8 mouse cellular contexts compared by ENCODE assay signal in the genomic region with DNA sequence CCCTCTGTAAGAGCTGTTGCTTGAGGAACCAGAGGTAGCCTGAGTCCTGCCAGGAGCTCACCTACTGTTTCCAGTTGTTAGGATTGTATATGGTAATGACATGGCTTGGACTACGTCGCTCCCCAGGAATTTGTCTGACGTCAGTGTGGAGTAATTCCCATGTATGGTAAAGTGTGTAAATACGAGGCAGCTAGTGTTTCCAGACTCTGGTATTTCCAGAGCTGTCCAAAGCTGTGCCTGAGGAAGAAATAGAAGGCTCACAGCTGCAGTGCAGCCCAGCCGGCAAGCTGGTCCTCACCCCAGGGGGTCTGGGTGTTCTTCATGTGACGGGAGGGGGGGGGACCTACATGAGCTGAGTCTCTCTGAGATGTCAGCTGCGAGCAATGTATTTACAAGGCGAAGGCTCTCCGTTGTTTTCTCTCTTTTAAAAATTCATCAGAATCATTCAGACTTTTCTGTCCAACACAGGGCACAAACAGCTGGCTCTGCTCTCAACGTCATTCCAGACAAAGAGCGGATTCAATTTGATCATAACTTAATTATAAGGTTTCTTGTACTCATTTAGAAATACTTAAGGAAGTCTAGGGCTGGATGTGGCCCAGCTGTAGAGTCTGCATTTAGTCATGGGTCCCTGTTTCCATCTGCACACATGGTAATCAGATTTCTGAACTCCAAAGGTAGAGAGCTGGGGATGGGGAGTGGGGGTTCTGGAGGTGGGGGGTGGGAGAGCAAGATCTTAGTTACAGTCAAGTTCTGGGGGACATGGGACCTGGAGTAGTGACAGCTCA. TPM values are rescaled to one million over a fixed set of nuclear protein-coding genes. Genes with fewer than 3 reads are reported as not detected.
DNase-seq lines count a peak whose midpoint lies in the region; TF ChIP-seq lines count a peak whose summit lies in the region.

No protein-coding gene starts in this region.

- intact Hi-C loops in heart, postnatal 10 days (cut with DNase I), result no loop called here
- intact Hi-C loops in gastrocnemius, postnatal 14 days (cut with DNase I; ENCODE audit: low total_unique reads), result no loop called here

- H3K79me2 ChIP-seq in C2C12 (ENCODE audit: control insufficient read depth, insufficient read depth), result peaks cover 76% of the 10 kb centered on the region

- H3ac ChIP-seq in C2C12 (ENCODE audit: control insufficient read depth, insufficient read length, low read depth), result peak overlapping the region; percentile 23

- no peak for TF ChIP-seq CTCF in C2C12 (IDR thresholded peaks at IDR 0.05; ENCODE audit: control insufficient read depth, insufficient read depth, insufficient read length)
- TF ChIP-seq CTCF in brain, embryonic 14.5 days (IDR thresholded peaks at IDR 0.05; ENCODE audit: borderline replicate concordance, extremely low read depth, insufficient read depth, insufficient read length), result no peak

- DNase-seq in brain, embryonic 14.5 days (ENCODE audit: low read depth), result peak; percentile 83
- DNase-seq in heart, postnatal 10 days, result peak; percentile 46 to 61
- peak; percentile 74 to 85 for DNase-seq in lung, adult 18-20 months
- DNase-seq in yolk sac, embryonic 10.5 days (ENCODE audit: low spot score), result peak; percentile 82
- no peak for DNase-seq in gastrocnemius, postnatal 4 days (ENCODE audit: low spot score in 2 of 2)
- no peak for DNase-seq in gastrocnemius, postnatal 14 days
- no peak for DNase-seq in spleen, adult 18-20 months

- no peak for TF ChIP-seq POLR2A in brain, embryonic 14.5 days (IDR thresholded peaks at IDR 0.05; ENCODE audit: borderline replicate concordance, extremely low read depth, insufficient read depth, insufficient read length, poor library complexity, severe bottlenecking)

- H3K36me3 ChIP-seq in C2C12 (ENCODE audit: control insufficient read depth, insufficient read depth), result peaks cover 19% of the 10 kb centered on the region

- H3K79me3 ChIP-seq in C2C12 (ENCODE audit: low read depth), result peaks cover 42% of the 10 kb centered on the region

- no peaks in the 10 kb centered on the region for H3K27me3 ChIP-seq in C2C12 (ENCODE audit: control insufficient read depth, insufficient read depth, insufficient read length)

- H3K4me3 ChIP-seq in C2C12 (ENCODE audit: insufficient read depth, poor library complexity, severe bottlenecking), result no peak overlapping the region

TF ChIP-seq in C2C12, 6 proteins besides CTCF, POLR2A, EP300 and RAD21:
- peak; percentile 52 for TF ChIP-seq MYOD1 (IDR thresholded peaks at IDR 0.05; ENCODE audit: control insufficient read depth, insufficient read length, low read depth)
- no peak for TF ChIP-seq MYOG (IDR thresholded peaks at IDR 0.05; ENCODE audit: control insufficient read depth, extremely low read depth, insufficient read length)
- TF ChIP-seq USF1 (IDR thresholded peaks at IDR 0.05; ENCODE audit: low read depth), result no peak
- TF ChIP-seq MAX (IDR thresholded peaks at IDR 0.05), result no peak
TF ChIP-seq in C2C12: peak in this region for 1.

RNA-seq across cellular contexts. Expression of a gene that starts 12.2 kb away (rescaled TPM):
- polyA plus RNA-seq in C2C12 (2012; fragmentation: generic; extraction: Trizol), result 427 TPM
- 28.4 and 29.1 TPM in 2 replicates for polyA plus RNA-seq in brain, embryonic 14.5 days (2012; rRNA removed)
- 100 to 1,000 TPM; 107 to 117 TPM for total RNA-seq in heart, postnatal 10 days (2021)
- total RNA-seq in gastrocnemius, postnatal 4 days (2021), result 100 to 1,000 TPM; 109 to 114 TPM
- total RNA-seq in gastrocnemius, postnatal 14 days (2021), result 10 to 100 TPM; 40.6 to 53.4 TPM

RNA-seq across cellular contexts. Expression of a gene that starts 33.8 kb away (rescaled TPM):
- 318 TPM for polyA plus RNA-seq in C2C12 (2012; fragmentation: generic; extraction: Trizol)
- polyA plus RNA-seq in brain, embryonic 14.5 days (2012; rRNA removed), result 18.6 and 20.1 TPM in 2 replicates
- 10 to 100 TPM; 35.4 to 36.7 TPM for total RNA-seq in heart, postnatal 10 days (2021)
- 10 to 100 TPM; 30.6 to 38.0 TPM for total RNA-seq in gastrocnemius, postnatal 4 days (2021)
- total RNA-seq in gastrocnemius, postnatal 14 days (2021), result 10 to 100 TPM; 25.4 to 39.5 TPM

RNA-seq across cellular contexts. Expression of a gene that starts 47.1 kb away (rescaled TPM):
- polyA plus RNA-seq in C2C12 (2012; fragmentation: generic; extraction: Trizol), result 44.6 TPM
- polyA plus RNA-seq in brain, embryonic 14.5 days (2012; rRNA removed), result 2.6 and 3.1 TPM in 2 replicates
- 100 to 1,000 TPM; 610 to 792 TPM for total RNA-seq in heart, postnatal 10 days (2021)
- total RNA-seq in gastrocnemius, postnatal 4 days (2021), result 100 to 1,000 TPM; 298 to 331 TPM
- 100 to 1,000 TPM; 204 to 373 TPM for total RNA-seq in gastrocnemius, postnatal 14 days (2021)

Comparison
In these comparisons a context has a peak if more than half of its experiments do, and no peak if none do; other contexts are left out.
1. DNase-seq: peak in brain, embryonic 14.5 days (single experiment), heart, postnatal 10 days (2 of 2), lung, adult 18-20 months (2 of 2) and yolk sac, embryonic 10.5 days (single experiment); none in gastrocnemius, postnatal 4 days (0 of 2), gastrocnemius, postnatal 14 days (single experiment) and spleen, adult 18-20 months (0 of 2).